Mouse (Mus musculus) hindbrain, embryonic 14.5 days (tissue): ENCODE measurements at regions not wholly inside any gene's neighbourhood (a gene's known extent, or its start where the extent isn't known, plus 50 kb on each side); places are given as distances from the start of the nearest gene placed in this dataset.

Experiments used
- ATAC-seq: fragments of 200-750 bp; cut with Nextera tagmentation; 2 replicates; pipeline ENCODE4 v1.8.0; 2017; ENCODE audit warnings: moderate number of reproducible peaks, mild to moderate bottlenecking, moderate TSS enrichment, moderate library complexity; ENCODE audit not compliant: low FRiP score
- DNase-seq: peaks from one replicate; pipeline ENCODE4 v3.0.0-alpha.2; 2015; ENCODE audit warnings: low spot score
- H3K27ac ChIP-seq: fragments of 300-500 bp; sonication (generic); 2 replicates; pipeline ENCODE4 v1.5.1; 2014; ENCODE audit warnings: mild to moderate bottlenecking, moderate library complexity
- H3K27me3 ChIP-seq: fragments of 300-500 bp; sonication (generic); 2 replicates; pipeline ENCODE4 v1.6.1; 2014; ENCODE audit warnings: mild to moderate bottlenecking, low read length, mixed read lengths; ENCODE audit not compliant: control insufficient read depth, insufficient read depth
- H3K36me3 ChIP-seq: fragments of 300-500 bp; sonication (generic); replicated peaks from 2 replicates; pipeline ENCODE4 v1.6.1; 2014; ENCODE audit not compliant: control insufficient read depth, insufficient read depth
- H3K4me1 ChIP-seq: fragments of 300-500 bp; sonication (generic); replicated peaks from 2 replicates; pipeline ENCODE4 v1.6.1; 2014; ENCODE audit warnings: antibody characterized with exemption, low read length, mixed read lengths; ENCODE audit not compliant: control insufficient read depth, insufficient read depth
- H3K4me2 ChIP-seq: fragments of 300-500 bp; sonication (generic); replicated peaks from 2 replicates; pipeline ENCODE4 v1.6.1; 2014; ENCODE audit warnings: mild to moderate bottlenecking, moderate library complexity
- H3K4me3 ChIP-seq: fragments of 300-500 bp; sonication (generic); replicated peaks from 2 replicates; pipeline ENCODE4 v1.5.1; 2014; ENCODE audit warnings: mild to moderate bottlenecking, low read length
- H3K9ac ChIP-seq: fragments of 300-500 bp; sonication (generic); 2 replicates; pipeline ENCODE4 v1.6.1; 2014
- H3K9me3 ChIP-seq: fragments of 300-500 bp; sonication (generic); 2 replicates; pipeline ENCODE4 v1.6.1; 2016; ENCODE audit warnings: low read length; ENCODE audit not compliant: control insufficient read depth
- WGBS: fragments of 180-500 bp; shearing (Covaris S2); extraction: QIAGEN DNeasy Blood & Tissue Kit; methylation state at CpG from one replicate; pipeline ENCODE4 v1.1.7; 2014; 5-methylcytosine and 5-hydroxymethylcytosine counted together

- DNase-seq: no peak
- no peaks in the 10 kb centered on the region for H3K27me3 ChIP-seq
These were observed 89.8 kb downstream of the Chst2 start for GRCm38 (mm10) chr9:95316726-95317125.

GRCm38 (mm10) chr9:95315080-95315479 is 91.4 kb downstream of the Chst2 start:
- no peaks in the 10 kb centered on the region for H3K27me3 ChIP-seq
- ATAC-seq (no peak), DNase-seq (no peak)
- no peak overlapping the region for H3K4me2 ChIP-seq
- WGBS: 78% methylated on average over 4 of the region's 4 CpGs
- H3K27ac ChIP-seq: no peak overlapping the region
- H3K4me3 ChIP-seq: no peak overlapping the region
- H3K9ac ChIP-seq: no peak overlapping the region
- no peaks in the 10 kb centered on the region for H3K36me3 ChIP-seq
- H3K4me1 ChIP-seq: no peaks in the 10 kb centered on the region
- no peaks in the 10 kb centered on the region for H3K9me3 ChIP-seq

More at GRCm38 (mm10) chr9:95316726-95317125, 89.8 kb downstream of the Chst2 start:
- no peak for ATAC-seq
- WGBS: 83% methylated on average over 8 of the region's 8 CpGs
- Histone ChIP-seq H3K9me3 (no peaks in the 10 kb centered on the region), H3K4me3 (no peak overlapping the region), H3K4me2 (no peak overlapping the region), H3K27ac (no peak overlapping the region), H3K9ac (no peak overlapping the region), H3K36me3 (no peaks in the 10 kb centered on the region), H3K4me1 (no peaks in the 10 kb centered on the region)

GRCm38 (mm10) chr9:95311671-95312070 is 94.9 kb downstream of the Chst2 start:
- ATAC-seq: no peak
- 90% methylated on average over 3 of the region's 3 CpGs for WGBS

GRCm38 (mm10) chr9:95289008-95289407 is 117.5 kb downstream of the Chst2 start:
- DNase-seq (no peak), ATAC-seq (no peak)
- H3K27ac ChIP-seq: no peak overlapping the region
- no peak overlapping the region for H3K4me3 ChIP-seq
- no peaks in the 10 kb centered on the region for H3K9me3 ChIP-seq
- no peaks in the 10 kb centered on the region for H3K4me1 ChIP-seq
- no peaks in the 10 kb centered on the region for H3K36me3 ChIP-seq
- no peaks in the 10 kb centered on the region for H3K27me3 ChIP-seq
- H3K9ac ChIP-seq: no peak overlapping the region
- no peak overlapping the region for H3K4me2 ChIP-seq

More at GRCm38 (mm10) chr9:95311671-95312070, 94.9 kb downstream of the Chst2 start:
- no peaks in the 10 kb centered on the region for H3K4me1 ChIP-seq
- H3K4me3 ChIP-seq: no peak overlapping the region
- H3K9me3 ChIP-seq: no peaks in the 10 kb centered on the region
- no peaks in the 10 kb centered on the region for H3K27me3 ChIP-seq
- no peak overlapping the region for H3K9ac ChIP-seq
- DNase-seq: no peak
- no peak overlapping the region for H3K27ac ChIP-seq
- H3K36me3 ChIP-seq: no peaks in the 10 kb centered on the region
- H3K4me2 ChIP-seq: no peak overlapping the region

- no peaks in the 10 kb centered on the region for H3K27me3 ChIP-seq
- H3K36me3 ChIP-seq: no peaks in the 10 kb centered on the region
- H3K4me2 ChIP-seq: no peak overlapping the region
- H3K4me1 ChIP-seq: no peaks in the 10 kb centered on the region
- H3K4me3 ChIP-seq: no peak overlapping the region
- no peaks in the 10 kb centered on the region for H3K9me3 ChIP-seq
- 94% methylated on average over 3 of the region's 3 CpGs for WGBS
- no peak overlapping the region for H3K27ac ChIP-seq
- DNase-seq: no peak
- no peak overlapping the region for H3K9ac ChIP-seq
- no peak for ATAC-seq
These were observed 123.5 kb downstream of the Chst2 start for GRCm38 (mm10) chr9:95282996-95283395.

GRCm38 (mm10) chr9:95282502-95282901 is 124.0 kb downstream of the Chst2 start:
- H3K4me3 ChIP-seq: no peak overlapping the region
- no peak overlapping the region for H3K27ac ChIP-seq
- no peaks in the 10 kb centered on the region for H3K27me3 ChIP-seq
- H3K4me1 ChIP-seq: no peaks in the 10 kb centered on the region
- H3K9ac ChIP-seq: no peak overlapping the region
- 83% methylated on average over 2 of the region's 2 CpGs for WGBS
- ATAC-seq: no peak
- no peaks in the 10 kb centered on the region for H3K9me3 ChIP-seq
- no peak for DNase-seq
- H3K36me3 ChIP-seq: no peaks in the 10 kb centered on the region
- H3K4me2 ChIP-seq: no peak overlapping the region
